Mouse (Mus musculus): ENCODE measurements around the gene Mlh1.

The Mlh1 gene

GRCm38 (mm10) chr9:111220551-111221080 lies 51.0 kb downstream of the Mlh1 start:
- in situ Hi-C loops (cut with MboI, MseI) = no loop called here

DNA sequence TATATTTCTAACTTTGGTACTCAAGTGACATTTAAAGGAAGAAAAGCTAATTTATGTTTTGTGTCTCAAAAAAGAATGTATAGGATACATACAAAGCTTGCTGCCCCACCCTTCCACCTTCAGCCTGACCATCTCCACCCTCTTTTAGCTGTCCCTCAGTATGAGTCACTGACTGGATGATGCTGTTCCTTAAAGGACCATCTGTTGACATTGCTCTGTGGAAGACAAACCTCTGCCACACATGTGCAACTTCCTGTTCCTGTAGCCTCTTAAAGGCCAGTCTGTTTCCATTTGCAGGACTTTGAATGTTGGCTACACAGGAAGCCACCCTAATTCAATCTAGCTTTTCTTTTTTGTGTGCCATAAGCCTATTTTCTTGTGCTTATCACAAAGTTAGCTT lies 55.2 kb downstream of the Mlh1 start:
- in situ Hi-C loops (cut with MboI, MseI) = no loop called here

GRCm38 (mm10) chr9:111213501-111213900 lies 58.1 kb downstream of the Mlh1 start:
- in situ Hi-C loops (cut with MboI, MseI) = no loop called here

DNA sequence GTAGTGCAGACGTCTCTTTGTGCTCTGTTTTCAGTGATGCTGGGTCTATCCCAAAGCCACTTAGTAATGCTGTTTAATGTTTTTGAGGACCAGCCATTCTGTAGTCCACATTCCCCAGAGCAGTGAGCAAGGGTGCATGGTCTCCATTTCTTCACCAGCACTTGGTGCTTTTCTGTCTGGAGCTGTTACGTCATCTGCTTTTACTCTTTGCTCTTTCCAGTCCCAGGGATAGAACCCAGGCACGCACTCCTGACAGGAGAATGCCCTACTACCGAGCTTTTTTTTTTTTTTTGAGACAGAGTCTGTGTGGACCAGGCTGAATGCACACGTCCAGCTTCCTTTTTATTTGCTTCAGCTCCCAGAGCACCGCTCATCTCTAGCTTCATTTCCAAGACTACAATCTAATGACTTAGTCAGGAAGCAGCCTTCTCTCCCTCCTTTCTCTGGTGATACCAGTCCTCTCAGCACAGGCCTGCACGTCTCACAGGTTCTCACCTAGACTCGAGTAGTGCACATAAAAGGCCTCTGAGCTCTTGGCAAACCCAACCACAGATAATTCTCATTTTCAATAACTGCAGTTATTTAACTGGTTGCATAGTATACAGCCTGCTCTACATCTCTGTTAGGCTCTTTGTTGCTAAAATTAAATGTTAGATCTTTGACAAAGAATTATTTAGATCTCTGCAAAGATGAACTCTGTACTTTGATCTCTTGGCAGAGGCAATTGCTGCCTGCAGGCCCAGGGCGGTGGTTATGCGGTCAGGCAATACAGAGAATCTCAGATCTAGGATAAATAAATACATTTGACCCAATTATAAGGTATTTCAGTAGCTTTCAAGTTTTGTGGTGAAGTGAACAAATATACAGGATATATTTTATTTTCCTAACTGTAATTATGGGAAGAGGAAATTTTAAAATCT lies 60.2 kb downstream of the Mlh1 start:
- in situ Hi-C loops (cut with MboI, MseI) = no loop called here

GRCm38 (mm10) chr9:111210412-111210811 lies 61.2 kb downstream of the Mlh1 start:
- in situ Hi-C loops (cut with MboI, MseI) = no loop called here

DNA sequence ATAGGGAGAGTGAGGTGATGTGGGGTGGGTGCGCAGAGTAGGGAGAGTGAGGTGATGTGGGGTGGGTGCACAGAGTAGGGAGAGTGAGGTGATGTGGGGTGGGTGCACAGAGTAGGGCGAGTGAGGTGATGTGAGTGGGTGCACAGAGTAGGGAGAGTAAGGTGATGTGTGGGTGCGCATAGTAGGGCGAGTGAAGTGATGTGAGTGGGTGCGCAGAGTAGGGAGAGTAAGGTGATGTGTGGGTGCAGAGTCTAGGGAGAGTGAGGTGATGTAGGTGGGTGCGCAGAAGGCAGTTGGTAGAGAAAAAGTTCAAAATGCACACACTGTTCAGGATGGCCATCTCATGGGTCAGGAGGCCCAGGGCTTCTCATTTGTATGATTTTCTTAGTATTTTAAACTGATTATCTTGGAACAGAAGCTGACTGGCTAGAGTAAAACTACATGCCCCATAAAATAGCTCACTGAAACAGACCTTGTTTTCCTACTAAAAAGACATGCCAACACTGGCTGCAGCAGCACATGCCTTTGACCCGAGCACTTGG lies 62.4 kb downstream of the Mlh1 start:
- in situ Hi-C loops (cut with MboI, MseI) = no loop called here

DNA sequence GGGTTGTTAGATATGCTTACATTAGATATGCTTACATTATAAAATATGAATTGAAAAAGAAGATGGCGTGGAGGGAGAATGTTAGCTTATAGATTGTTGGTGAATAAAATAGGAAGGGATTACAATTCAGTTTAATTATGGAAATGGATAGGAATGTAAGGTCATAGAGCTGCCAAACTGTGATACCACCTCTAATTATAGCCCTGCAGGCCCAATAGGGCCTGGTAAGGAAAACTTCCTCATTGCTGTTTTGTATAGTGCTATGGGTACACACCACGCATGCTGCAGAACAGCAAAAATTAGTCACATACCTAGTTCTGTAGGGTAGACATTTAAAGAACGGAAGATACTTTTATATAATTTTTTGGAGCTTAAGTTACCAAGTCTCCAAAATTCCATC lies 63.4 kb downstream of the Mlh1 start:
- in situ Hi-C loops (cut with MboI, MseI) = no loop called here

DNA sequence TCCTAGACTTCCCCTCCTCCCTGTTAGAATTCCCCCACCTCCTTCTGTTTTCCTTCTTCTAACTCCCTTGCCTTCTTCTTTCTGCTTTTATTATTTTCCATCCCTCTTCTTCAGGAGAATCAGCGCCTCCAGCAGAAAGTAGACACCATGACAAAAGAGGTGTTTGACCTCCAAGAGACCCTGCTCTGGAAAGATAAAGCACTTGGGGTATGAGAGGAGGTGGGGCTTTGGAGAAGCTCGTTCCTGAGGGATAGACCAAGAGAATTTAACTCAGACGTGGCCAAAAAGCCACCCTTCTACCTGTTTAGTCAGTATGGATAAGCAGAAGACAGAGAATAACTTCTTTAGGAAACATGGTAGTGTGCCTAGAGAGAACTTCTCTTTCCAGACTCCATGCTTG lies 63.9 kb downstream of the Mlh1 start:
- in situ Hi-C loops (cut with MboI, MseI) = no loop called here

DNA sequence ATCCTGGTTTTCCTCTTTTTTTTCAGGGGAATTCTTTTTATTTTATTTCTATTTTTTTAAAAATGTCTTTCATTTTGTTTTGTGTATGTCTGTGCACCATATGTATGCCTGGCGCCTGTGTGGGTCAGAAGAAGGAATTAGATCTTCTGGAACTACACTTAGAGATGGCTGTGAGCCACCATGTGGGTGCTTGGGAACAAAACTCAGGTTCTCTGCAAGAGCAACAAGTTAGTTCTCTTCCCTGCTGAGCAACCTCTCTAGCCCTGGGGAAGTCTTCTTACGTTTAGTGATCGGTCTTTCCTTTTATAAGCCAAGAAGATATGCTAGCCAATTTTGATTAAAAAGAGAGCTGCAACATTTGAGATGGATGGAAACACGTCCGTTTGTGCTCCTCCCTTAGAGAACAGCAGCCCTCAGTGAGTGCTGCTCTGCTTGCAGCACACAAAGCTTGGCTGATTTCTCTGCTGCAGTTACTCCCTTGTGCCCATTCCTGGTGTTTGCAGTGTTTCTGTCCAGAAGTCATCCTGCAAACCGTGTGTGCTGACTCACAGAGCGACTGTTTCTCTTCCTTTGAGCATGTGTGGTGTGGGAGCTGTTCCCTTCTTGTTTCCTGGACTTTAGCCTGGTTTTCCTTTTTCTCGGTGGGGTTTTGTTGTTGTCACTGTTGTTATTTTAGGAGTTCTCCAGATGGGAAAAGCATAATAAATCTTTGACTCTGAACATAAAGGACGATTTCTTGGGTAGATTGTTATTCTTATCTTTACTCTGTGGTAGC lies 66.8 kb downstream of the Mlh1 start:
- in situ Hi-C loops (cut with MboI, MseI) = no loop called here

DNA sequence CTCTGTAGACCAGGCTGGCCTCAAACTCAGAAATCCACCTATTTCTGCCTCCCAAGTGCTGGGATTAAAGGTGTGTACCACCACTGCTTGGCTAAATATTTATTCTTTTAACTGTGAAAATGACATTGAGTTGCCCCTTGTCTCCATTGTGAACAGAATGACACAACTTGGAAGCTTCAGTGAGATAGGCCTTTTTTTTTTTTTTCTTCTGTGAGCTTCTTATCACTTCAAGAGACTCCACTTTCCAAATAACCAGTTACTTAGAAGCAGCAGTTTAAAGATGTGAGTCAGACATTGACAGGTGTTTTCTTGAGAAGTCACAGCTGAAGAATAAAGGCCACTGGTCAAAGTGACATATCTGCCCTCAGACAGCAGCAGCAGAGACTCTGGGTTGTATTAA lies 71.4 kb downstream of the Mlh1 start:
- in situ Hi-C loops (cut with MboI, MseI) = no loop called here

GRCm38 (mm10) chr9:111198332-111198731 lies 73.3 kb downstream of the Mlh1 start:
- in situ Hi-C loops (cut with MboI, MseI) = no loop called here

DNA sequence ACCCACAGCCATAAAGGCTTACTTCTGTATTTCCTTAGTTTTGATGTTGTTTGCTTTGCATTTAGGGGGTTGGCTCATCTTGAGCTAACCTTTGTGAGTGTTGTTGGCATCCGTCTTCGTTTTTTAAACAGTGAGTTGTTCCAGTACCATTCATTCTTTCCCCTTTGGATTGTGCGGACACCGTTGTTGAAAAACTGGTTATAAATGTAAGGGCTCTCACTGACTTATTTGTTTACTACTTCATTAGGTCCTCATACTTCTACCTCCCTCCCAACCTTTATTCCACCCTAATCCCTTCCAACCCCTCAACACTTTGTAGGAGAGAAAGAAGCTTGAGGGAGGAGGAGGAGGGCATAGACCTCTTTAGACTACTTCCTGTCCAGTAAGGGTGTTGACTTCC lies 73.9 kb downstream of the Mlh1 start:
- in situ Hi-C loops (cut with MboI, MseI) = no loop called here

GRCm38 (mm10) chr9:111197116-111197515 lies 74.5 kb downstream of the Mlh1 start:
- in situ Hi-C loops (cut with MboI, MseI) = no loop called here

- in situ Hi-C loops (cut with MboI, MseI) = no loop called here
Measured at GRCm38 (mm10) chr9:111193211-111193610, 78.4 kb downstream of the Mlh1 start.

GRCm38 (mm10) chr9:111188731-111189130 lies 82.9 kb downstream of the Mlh1 start:
- in situ Hi-C loops (cut with MboI, MseI) = no loop called here

GRCm38 (mm10) chr9:111186861-111187260 lies 84.7 kb downstream of the Mlh1 start:
- in situ Hi-C loops (cut with MboI, MseI) = no loop called here

DNA sequence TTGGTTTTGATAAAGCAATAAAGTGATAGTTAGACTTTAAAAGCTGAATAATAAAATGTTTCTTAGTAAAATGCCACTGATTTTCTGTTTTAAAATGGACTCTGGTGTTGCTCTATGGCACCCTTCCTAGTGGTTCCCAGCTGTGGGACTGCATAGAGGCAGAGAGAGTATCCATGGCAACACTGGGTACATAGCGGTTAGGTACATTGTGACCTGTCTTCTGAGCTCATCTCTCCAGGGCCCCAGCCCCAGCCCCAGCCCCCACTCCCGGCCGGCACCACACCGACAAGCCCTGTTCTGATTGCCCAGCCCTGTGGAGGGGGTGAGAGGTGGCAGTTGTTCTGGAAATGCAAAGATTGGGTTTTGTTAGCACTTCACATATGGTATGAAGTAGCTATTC lies 86.7 kb downstream of the Mlh1 start:
- in situ Hi-C loops (cut with MboI, MseI) = no loop called here

GRCm38 (mm10) chr9:111182176-111182575 lies 89.4 kb downstream of the Mlh1 start:
- in situ Hi-C loops (cut with MboI, MseI) = no loop called here

GRCm38 (mm10) chr9:111178971-111179370 lies 92.6 kb downstream of the Mlh1 start:
- in situ Hi-C loops (cut with MboI, MseI) = no loop called here
